Mouse (Mus musculus): ENCODE results near the gene Asb11. TPM values are rescaled to one million over a fixed set of nuclear protein-coding genes. Genes with fewer than 3 reads are reported as not detected.

Gene Asb11
- polyA plus RNA-seq, 1 experiment, result not detected

DNA sequence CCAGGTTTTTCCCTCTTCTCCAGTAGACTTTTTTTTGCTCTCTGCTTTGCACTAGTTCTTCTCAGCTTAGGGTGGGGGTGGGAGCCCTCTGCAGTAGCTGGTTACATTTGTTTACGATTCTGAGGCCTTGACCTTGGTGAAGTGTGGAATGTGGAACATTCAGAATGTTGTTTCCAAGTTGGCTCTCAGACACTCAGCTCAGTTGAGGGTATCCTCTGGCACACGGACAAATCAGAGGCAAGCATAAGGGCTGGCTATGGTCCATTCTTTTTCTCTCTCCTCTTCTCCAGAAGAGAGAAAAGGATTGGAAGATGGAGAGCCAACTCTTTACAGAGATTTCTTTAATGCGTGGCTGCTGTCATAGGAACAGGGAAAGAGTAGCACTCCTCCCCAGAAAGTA is 71.9 kb downstream of the Asb11 start:
- no peak for TF ChIP-seq GATA1 (IDR thresholded peaks at IDR 0.05; ENCODE audit: low read length)

Other genes with a start within 250 kb of the Asb11 start
- gene Bmx, start 178.8 kb upstream of the Asb11 start, polyA plus RNA-seq (2012), result not detected in 2 replicates
- not detected in 2 replicates for gene Pir, start 167.6 kb upstream of the Asb11 start, polyA plus RNA-seq (2012)
- gene Vegfd, start 63.6 kb upstream of the Asb11 start, polyA plus RNA-seq (2012), result not detected in 2 replicates
- 1.1 TPM in 2 replicates for gene Piga, start 17.2 kb upstream of the Asb11 start, polyA plus RNA-seq (2012)
- gene Asb9, start 69.3 kb downstream of the Asb11 start, polyA plus RNA-seq (2012), result not detected in 2 replicates